Mouse (Mus musculus) urinary bladder, adult 18-20 months (tissue): ENCODE data around the gene Gm15737.

Experiments
- DNase-seq, 2 experiments: peaks; one replicate each; pipeline ENCODE4 v3.0.0; 2022; ENCODE audit warnings: low spot score in 2 of 2, mixed read lengths in 2 of 2

Gm15737 gene

GRCm38 (mm10) chr6:92874854-92875253 is 5.7 kb downstream of the Gm15737 start:
- DNase-seq = no peak

GRCm38 (mm10) chr6:92875340-92875739 is 6.2 kb downstream of the Gm15737 start:
- no peak for DNase-seq

GRCm38 (mm10) chr6:92876121-92876520 is 7.0 kb downstream of the Gm15737 start:
- no peak for DNase-seq

GRCm38 (mm10) chr6:92877236-92877635 is 8.1 kb downstream of the Gm15737 start:
- no peak for DNase-seq

- no peak for DNase-seq
These were observed 9.6 kb downstream of the Gm15737 start for GRCm38 (mm10) chr6:92878771-92879170.

GRCm38 (mm10) chr6:92879700-92880265 is 10.6 kb downstream of the Gm15737 start:
- no peak for DNase-seq

GRCm38 (mm10) chr6:92882446-92882845 is 13.3 kb downstream of the Gm15737 start:
- DNase-seq = no peak

- DNase-seq = no peak
These were observed 14.2 kb downstream of the Gm15737 start for GRCm38 (mm10) chr6:92883131-92883900.

GRCm38 (mm10) chr6:92891535-92891934 is 22.4 kb downstream of the Gm15737 start:
- DNase-seq = no peak

- no peak for DNase-seq
These were observed 34.9 kb downstream of the Gm15737 start for GRCm38 (mm10) chr6:92904037-92904436.

- no peak for DNase-seq
These were observed 35.3 kb downstream of the Gm15737 start for GRCm38 (mm10) chr6:92904491-92904890.

- no peak for DNase-seq
These were observed 36.8 kb downstream of the Gm15737 start for GRCm38 (mm10) chr6:92905922-92906321.

GRCm38 (mm10) chr6:92909361-92909760 is 40.2 kb downstream of the Gm15737 start:
- DNase-seq = no peak

- DNase-seq = no peak
These were observed 41.5 kb downstream of the Gm15737 start for GRCm38 (mm10) chr6:92910611-92911010.

GRCm38 (mm10) chr6:92920938-92921689 is 52.0 kb downstream of the Gm15737 start:
- DNase-seq = no peak

- DNase-seq = no peak
These were observed 52.7 kb downstream of the Gm15737 start for GRCm38 (mm10) chr6:92921843-92922242.

- DNase-seq = no peak
These were observed 55.4 kb downstream of the Gm15737 start for GRCm38 (mm10) chr6:92924536-92924935.

- DNase-seq = no peak
These were observed 59.1 kb downstream of the Gm15737 start for GRCm38 (mm10) chr6:92928261-92928660.
